Mouse (Mus musculus) liver, embryonic 14.5 days (tissue): ENCODE measurements at regions not wholly inside any gene's neighbourhood (a gene's known extent, or its start where the extent isn't known, plus 50 kb on each side); places are given as distances from the start of the nearest gene placed in this dataset.
"Not testable (repeated sequence)": the region's sequence is repeated elsewhere in the genome, so short reads cannot be mapped to it uniquely, and the experiment has no call there.

Source experiments
- CTCF ChIP-seq: IDR thresholded peaks from 2 replicates; pipeline ENCODE4 v1.5.1; 2016; ENCODE audit warnings: antibody characterized with exemption, low read depth, control low read depth
- EP300 ChIP-seq: IDR thresholded peaks from 2 replicates; pipeline ENCODE4 v1.6.1; 2016; ENCODE audit warnings: antibody characterized with exemption, low read depth

- not testable (repeated sequence) for TF ChIP-seq CTCF, EP300
Observed at GRCm38 (mm10) chr9:43552758-43553157, 191.0 kb upstream of the Nectin1 start.
